Mouse (Mus musculus) CH12F3 (cell line): ENCODE data around the gene Nol7.

Experiments used
- in situ Hi-C: fragments of 300-500 bp; cut with MboI; formaldehyde crosslinking; loops from 2 replicates; pipeline ENCODE4 v1.14.3; 2020; ENCODE audit warnings: low sequenced_read_pairs

The Nol7 gene

GRCm38 (mm10) chr13:43398297-43399080, at the start of gene Nol7:
Gene Nol7, plus strand, starts transcription at chr13:43398390.
- in situ Hi-C loops: no loop called here

- in situ Hi-C loops: no loop called here
Observed at GRCm38 (mm10) chr13:43349376-43349775, 48.8 kb upstream of the Nol7 start.

DNA sequence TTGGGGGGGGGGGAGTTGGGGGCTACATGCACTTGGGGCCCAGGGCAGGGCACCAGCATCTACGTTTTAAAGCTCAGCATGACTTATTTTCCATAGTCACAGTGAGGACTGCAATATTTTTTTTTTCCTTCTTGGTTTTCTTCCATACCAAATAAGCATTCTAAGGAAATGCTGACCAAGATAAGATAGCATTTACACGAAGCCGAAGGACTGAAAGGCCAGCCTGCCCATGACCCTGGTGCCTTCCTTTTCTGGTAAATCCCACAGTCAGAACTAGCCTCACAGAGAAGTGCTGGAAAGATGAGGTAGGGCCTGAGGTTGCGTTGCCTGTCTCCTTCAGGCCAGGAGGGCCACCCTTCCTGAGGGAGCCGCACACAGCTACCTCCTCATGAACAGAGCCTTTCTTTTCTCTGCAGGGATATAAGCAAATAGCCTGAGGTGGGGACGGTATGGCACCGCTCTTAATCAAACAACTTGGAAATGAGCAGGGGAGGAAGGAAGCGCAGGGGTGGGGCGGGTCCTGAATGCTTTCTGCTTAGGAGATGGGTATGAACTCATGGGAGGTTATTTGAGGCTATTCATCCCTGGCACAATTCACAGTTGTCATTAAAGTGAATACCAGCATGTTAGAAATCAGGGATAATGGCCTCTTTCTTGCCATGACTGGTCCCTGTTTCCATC, 47.6 kb upstream of the Nol7 start:
- in situ Hi-C loops: no loop called here

- in situ Hi-C loops: no loop called here
Observed at GRCm38 (mm10) chr13:43353356-43353755, 44.8 kb upstream of the Nol7 start.

- in situ Hi-C loops: no loop called here
Observed at GRCm38 (mm10) chr13:43354362-43354761, 43.8 kb upstream of the Nol7 start.

GRCm38 (mm10) chr13:43356346-43357125, 41.7 kb upstream of the Nol7 start:
- in situ Hi-C loops: no loop called here

DNA sequence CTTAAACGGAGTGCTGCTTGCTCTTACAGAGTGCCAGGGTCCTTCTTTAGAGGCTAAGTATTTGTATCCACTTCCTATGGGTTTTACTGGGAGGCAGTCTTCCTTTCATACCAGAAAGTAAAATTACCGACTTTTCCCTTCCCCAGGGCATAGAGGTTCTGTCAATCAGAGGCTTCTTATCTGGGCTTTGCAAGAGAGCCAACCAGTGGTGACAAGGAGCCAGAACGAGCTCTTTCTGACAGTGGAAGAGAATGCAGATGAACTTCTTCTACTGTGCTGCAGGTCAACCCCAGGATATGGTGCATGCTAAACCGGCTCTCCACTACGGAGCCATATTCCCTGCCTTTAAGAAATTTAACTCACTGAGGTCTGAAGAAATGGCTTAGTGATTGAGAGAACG, 37.7 kb upstream of the Nol7 start:
- in situ Hi-C loops: no loop called here

GRCm38 (mm10) chr13:43362353-43362752, 35.8 kb upstream of the Nol7 start:
- in situ Hi-C loops: no loop called here

DNA sequence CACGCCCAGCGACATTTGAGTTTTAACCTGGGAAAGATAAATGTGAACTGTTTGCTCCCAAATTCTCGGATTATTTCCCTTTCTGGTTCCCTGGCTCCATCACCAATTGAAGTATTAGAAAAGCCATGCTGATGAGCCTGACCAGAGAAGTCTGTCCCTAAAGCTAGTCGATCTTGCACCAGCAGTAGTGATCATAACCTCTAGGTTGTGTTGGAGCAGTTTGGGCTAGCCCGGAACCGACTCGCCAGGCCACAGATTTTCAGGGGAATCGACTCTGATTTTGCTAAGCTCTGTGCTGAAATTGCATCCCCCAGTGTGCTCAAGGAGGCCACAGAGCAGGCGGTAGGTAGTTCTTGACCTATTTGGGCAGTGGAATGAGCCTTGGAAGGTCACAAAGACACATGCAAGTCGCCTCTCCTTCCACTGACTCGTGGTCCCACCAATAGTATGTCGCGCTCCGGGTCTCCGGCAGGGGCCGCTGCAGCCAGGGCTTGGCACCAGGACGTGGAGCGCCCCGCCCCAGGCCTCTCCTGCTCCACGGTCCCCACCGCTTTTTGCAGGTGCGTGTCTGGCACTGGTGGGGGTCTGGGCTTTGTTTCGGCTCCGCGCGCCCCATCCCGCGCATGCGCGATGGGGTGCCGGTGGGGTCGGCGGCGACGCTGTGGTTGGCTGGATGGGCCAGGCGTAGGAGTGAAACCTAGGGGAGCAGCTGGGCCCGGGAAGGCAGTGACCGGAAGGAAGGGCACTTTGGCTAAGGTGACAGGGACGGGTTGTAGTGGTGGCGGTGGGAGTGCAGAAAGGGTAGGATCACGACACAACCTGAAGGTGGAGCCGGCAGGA, 33.0 kb upstream of the Nol7 start, which contains the start of gene Sirt5:
Gene Sirt5 (plus strand): TSS at position 512 of the 840 bp plus-strand sequence.
- in situ Hi-C loops: no loop called here

DNA sequence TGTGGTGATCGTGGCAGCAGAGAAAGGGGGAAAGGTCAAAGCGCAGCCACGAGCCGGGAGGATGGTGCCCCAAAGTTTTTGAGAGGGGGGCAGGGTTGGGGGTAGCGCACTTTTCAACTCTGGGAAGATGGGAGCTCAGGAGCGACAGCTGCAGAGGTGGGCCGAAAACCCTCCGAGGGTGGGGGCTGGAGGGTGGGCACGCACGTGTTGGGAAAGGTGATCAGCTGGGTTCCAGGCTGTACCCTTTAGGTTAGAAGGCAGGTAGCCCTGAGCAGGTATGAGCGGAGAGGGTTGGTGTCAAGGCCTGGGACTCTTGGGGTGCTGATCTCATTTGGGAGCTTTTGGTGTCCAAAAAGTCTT, 32.4 kb upstream of the Nol7 start:
- in situ Hi-C loops: no loop called here

GRCm38 (mm10) chr13:43370063-43370462, 28.1 kb upstream of the Nol7 start:
- in situ Hi-C loops: no loop called here

DNA sequence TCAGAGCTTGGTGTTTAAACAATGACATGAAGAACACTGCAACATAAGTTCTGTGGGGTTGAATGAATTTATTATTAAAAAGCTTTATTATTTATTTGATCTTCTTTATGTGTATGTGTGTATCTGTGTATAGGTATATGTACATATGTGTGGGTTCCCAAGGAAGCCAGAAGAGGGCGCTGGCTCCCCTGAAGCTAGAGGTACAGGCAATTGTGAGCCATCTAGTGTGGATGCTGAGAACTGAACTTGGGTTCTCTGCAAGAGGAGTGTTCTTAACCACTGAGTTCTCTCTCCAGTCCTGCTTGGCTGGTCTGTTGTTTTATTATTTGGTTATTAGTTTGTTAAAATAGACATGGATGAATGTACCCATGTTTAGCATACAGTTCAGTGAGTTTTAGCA, 25.3 kb upstream of the Nol7 start:
- in situ Hi-C loops: no loop called here

GRCm38 (mm10) chr13:43374205-43374604, 24.0 kb upstream of the Nol7 start:
- in situ Hi-C loops: no loop called here

DNA sequence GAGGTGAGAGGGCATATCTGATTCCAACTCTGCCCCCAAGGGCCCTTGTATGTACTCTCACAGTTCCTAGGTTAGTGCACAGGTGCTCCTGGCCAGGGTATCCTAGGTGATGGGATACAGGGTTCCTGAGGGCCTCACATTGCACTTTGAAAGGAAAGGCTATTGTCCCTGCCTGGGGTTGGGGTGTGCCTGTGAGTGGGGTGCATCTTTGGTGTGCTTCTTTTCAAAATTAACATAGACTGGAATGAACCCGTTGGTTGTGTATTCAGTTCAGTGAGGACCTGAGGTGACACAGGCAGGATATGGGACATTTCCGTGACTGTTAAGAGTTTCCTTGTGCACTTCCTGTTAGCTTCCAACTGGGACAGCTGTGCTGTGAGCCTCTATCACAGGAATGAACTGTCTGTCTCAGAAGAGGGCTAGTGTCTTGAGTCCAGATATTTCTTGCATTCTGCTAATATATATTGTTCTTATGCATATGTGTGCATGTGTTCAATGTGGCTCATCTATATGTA, 23.2 kb upstream of the Nol7 start:
- in situ Hi-C loops: no loop called here

GRCm38 (mm10) chr13:43379989-43380388, 18.2 kb upstream of the Nol7 start:
- in situ Hi-C loops: no loop called here

- in situ Hi-C loops: no loop called here
Observed at GRCm38 (mm10) chr13:43385321-43385720, 12.9 kb upstream of the Nol7 start.

DNA sequence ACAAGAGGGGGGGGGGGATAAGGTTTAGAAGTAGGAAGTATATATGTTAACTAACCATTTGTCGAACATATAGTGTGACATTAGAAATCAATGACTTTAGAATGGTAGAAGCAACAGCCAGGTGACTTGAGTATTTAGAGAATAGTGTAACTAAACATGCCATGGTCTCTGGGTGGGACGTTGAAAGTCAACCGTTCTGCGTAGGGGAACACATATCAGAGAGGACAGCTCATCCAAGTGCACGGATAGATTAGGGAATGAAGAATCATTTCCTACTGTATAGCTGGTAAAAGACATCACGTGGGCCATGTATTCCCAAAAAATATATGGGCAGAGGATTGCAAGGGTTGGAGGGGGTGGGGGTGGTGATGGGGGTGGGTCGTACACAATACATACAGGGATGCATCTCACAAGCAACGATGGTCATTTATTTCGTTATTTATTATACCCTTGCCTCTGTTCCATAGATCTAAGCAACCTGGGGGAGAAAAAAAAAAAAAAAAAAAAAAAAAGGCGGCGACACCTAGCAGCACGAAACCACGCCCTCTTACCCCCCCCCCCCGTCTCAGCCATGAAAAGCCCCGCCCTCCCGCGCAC, 392 bp upstream of the Nol7 start:
- in situ Hi-C loops: no loop called here

DNA sequence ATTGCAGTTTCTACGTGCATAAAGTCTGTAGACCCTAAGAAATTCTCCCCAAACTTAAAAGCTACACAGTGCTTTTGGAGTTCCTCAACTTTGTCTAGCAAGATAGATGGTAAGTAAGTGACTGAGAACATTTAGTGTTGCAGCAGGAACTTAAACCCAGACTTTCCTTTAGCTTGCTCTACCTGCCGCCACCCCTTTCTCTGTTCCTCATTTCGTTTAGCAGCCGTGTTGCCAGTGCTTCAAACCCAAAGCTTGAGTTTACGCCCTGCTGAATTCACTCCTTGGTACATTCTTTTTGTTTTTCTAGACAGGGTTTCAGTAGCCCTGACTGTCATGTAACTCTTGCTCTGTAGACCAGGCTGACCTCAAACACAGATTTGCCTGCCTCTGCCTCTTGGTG, 1.4 kb downstream of the Nol7 start:
- in situ Hi-C loops: no loop called here

GRCm38 (mm10) chr13:43412311-43412710, 14.1 kb downstream of the Nol7 start:
- in situ Hi-C loops: no loop called here

GRCm38 (mm10) chr13:43413611-43414010, 15.4 kb downstream of the Nol7 start:
- in situ Hi-C loops: no loop called here
